Mouse (Mus musculus) frontal cortex, postnatal 36 days (tissue): ENCODE measurements at regions not wholly inside any gene's neighbourhood (a gene's known extent, or its start where the extent isn't known, plus 50 kb on each side); places are given as distances from the start of the nearest gene placed in this dataset.

ENCODE experiments used
- DNase-seq, 2 experiments: peaks; one replicate each; pipeline ENCODE4 v3.0.0; 2022; ENCODE audit warnings: low spot score in 2 of 2

- DNase-seq: no peak
Observed at GRCm38 (mm10) chr6:104038853-104039252, 453.7 kb upstream of the Cntn6 start.

- peak in 1 of 2 experiments; percentile 13 for DNase-seq
Observed at GRCm38 (mm10) chr6:104040450-104040849, 452.1 kb upstream of the Cntn6 start.

GRCm38 (mm10) chr6:104055996-104056395 lies 436.6 kb upstream of the Cntn6 start:
- no peak for DNase-seq

GRCm38 (mm10) chr6:104061692-104062263 lies 430.8 kb upstream of the Cntn6 start:
- DNase-seq: peak in 1 of 2 experiments; percentile 8

- DNase-seq: no peak
Observed at GRCm38 (mm10) chr6:104080581-104080980, 412.0 kb upstream of the Cntn6 start.

- no peak for DNase-seq
Observed at GRCm38 (mm10) chr6:104082242-104082641, 410.3 kb upstream of the Cntn6 start.

- peak in 1 of 2 experiments; percentile 10 for DNase-seq
Observed at GRCm38 (mm10) chr6:104108386-104108785, 384.2 kb upstream of the Cntn6 start.
